Mouse (Mus musculus): ENCODE data around the gene Pnrc1.

Gene Pnrc1

DNA sequence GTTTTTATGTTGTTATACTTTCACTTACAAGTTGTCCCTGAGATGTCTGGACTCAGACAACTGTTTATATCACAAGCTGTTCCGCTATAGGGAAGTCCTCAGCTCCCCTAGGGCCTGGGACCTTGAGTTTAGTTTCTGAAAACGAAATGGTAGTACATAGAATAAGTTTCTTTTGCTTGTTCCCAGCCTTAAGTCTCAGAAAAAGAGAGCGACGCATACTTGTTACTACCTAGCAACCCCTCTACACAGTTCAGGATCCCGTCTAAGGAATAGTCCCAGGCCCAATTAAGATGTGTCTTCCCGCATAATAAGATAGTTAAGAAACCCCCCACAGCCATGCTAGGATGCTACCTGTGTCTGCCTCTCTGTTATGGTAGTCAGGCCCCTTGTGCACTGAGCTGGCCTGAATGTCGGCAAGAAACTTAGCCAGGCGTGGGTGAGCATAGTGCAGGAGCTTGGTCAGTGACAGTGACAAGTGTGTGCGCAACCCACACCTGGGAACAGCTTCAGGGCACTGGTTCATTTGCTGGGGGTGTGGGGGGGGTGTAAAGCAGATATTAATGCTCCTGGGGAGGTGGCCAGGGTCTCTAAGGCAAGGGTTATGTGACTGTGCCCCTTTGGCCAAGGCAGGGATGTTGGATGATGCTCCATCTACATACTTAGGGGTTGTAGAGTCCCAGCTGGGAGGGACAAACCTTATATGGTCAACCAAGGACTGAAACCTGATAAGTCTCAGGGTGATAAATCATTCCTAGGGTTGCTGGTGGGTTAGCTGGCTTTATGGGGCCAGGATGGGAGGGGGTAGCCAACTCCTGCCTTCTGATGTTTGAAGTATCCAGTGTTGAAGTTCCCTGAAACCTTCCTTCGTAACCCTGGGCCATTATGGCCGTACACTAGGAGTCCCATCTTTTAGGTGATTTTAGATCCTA lies 19.3 kb downstream of the Pnrc1 start:
- no peak for DNase-seq

GRCm38 (mm10) chr4:33264979-33265726 lies 24.8 kb downstream of the Pnrc1 start:
- DNase-seq = no peak

DNA sequence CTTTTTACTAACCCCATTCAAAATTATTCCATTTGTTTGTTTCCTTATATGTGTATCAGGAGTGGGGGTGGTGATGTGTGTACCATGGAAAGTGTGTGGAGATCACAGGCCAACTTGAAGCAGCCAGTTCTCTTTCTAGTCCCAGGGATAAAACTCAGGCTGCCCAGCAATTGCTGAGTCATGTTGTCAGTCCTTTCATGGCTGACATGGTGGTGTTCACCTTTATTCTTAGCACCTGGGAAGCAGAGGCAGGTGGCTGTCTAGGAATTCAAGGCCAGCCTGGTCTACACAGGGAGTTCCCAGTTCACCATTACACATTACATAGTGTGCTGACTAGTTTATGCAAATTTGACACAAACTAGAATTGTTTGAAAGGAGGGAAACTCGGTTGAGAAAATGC lies 27.1 kb downstream of the Pnrc1 start:
- DNase-seq = no peak

DNA sequence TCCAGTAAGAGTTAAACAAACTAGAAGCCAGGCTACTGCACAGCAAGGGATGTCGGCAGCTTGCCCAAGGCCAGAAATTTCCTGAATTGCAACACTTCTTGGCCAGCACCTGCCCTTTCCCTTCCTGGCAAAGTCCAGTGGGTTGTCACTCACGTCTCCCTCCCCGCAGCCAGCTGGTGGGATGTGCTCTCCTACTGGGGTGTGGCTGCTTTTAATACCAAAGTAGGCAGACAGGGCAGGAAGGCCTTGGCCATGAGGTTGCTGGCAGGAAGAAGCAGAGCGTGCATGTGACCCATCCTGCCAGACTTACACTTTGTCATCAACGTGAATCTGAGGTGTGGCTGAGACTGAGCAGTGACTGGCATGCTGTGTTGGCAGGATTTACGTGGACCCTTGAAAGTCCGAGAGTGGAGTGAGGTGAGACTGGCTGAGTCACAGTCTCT lies 28.6 kb downstream of the Pnrc1 start:
- peak; percentile 86 for DNase-seq

- DNase-seq = no peak
Measured at GRCm38 (mm10) chr4:33260311-33260710, 29.7 kb downstream of the Pnrc1 start.

DNA sequence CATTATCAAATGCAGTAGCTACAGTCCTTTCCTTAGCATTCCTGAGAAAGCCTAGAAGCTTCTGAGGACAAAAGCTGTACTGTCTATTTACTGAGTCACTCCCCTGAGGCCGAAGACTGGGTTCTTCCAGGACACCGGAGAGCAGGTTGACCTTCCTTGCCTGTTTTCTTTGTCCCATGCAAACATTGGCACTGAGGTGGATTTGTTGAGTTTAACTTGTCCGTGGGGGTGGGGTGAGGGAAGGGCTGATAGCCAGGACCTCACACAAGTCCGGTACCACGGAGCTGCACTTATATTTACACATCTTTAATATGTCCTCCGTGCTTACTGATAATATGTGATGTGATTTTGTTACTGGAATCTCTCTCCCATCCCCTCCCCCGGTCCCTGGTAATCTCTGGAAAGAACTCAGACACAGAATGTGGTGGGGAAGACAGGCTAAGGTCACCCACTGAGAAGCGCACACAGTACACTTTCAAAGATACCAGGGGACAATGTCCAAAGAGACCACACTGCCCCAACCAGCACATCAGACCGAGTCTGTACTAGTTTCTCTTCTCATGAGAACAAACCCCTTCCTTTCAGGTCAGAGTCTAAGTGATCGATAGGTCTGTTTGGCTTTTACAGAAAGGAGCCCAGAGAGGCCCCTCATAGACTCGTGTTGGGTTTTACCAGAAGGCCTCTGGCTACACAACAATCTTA lies 32.5 kb downstream of the Pnrc1 start:
- DNase-seq = no peak

DNA sequence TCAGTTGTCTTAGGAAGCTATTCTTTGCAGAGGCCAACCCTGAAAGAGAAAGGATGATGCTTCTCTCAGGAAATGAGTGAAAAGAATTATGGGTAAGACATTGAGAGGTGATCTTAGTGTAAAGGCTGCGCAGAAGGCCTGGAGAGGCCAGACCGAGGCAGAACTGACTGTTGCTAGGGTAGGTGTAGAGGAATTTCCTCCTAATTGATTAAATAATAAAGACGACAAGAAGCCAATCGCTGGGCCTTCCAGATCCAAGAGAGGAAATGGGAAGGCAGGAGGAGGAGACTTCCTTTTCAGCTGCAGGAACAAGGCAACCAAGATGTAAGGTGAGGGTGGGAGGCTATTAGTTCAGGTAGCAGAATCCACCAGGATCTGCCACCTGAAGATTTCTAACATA lies 35.3 kb downstream of the Pnrc1 start:
- no peak for DNase-seq

DNA sequence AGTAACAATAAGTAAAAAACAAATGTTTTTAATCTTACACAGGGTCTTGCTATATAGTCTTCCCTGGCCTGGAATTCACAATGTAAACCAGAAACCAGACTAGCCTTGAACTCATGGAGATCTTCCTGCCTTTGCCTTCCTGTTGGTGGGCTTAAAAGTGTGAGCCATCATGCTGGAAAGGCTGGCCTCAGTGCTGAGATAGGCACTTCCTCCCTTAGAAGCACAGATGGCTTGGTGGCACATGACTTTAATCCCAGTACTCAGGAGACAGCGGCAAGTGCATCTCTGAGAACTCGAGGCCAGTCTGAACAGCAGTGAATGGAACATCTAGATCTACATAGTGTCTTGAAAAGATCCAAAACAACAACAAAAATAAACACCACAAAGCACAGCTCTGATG lies 39.1 kb downstream of the Pnrc1 start:
- DNase-seq = no peak

DNA sequence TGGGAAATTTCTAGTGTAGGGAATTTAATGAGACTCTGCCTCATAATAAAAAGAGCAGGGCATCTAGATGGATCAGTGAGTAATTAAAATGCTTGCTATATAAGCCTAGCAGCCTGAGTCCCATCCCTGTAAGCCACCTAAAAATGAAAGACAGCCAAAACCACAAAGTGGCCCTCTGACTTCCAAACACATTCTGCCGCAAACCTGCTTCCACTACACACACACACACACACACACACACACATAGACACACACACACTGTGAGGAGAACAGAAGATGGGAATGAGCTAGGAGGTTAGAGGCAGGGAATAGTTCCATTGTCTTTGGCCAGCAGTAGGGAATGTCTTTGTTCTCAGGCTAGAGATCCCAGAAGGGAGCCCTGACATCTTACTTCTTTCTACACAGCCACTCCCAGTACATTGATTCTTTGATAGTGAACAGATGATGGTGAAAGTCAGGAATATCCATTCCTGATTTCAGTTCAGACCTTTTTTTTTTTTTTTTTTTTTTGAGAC lies 40.2 kb downstream of the Pnrc1 start:
- DNase-seq = no peak

- peak; percentile 40 for DNase-seq
Measured at GRCm38 (mm10) chr4:33248915-33249314, 41.0 kb downstream of the Pnrc1 start.

DNA sequence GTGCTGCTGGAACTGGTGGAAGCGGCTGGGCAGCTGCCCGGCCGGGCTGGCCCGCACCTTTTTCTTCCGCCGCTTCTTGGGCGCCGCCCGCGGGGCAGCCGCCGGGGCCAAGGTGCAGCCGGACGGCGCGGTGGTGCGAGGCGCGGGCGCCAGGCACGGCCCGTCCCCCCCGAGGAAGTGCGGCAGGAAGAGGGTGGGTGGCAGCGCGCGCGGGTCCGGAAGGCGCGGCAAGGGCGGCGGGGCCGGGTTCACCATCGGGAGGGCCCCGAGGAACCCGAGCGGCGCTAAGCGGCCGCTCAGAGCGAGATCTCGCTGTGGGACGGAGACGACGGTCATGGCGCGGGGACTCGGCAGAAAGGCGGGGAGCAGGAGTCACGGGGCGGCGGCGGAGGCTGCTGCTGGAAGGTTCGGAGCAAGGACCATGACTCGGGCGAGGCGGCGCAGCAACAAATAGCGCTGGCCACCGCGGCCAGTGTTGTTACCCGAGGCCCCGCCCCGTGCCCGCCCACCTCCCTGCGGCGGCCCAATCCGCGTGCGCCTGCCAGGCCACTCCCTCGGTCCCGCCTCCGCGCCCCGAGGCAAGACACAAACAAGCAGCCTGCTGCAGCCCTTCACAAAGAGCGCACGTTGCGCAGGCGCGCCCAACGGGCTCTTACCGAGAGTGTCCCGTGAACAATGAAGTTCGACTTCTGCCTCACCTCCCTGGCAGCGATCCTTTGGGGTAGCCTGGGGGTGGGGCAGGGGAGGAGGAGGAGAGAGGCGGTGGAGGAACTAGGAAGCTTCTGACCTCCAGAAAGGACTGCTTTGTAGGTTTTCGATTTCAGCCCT lies 41.7 kb downstream of the Pnrc1 start:
- DNase-seq = peak; percentile 99

DNA sequence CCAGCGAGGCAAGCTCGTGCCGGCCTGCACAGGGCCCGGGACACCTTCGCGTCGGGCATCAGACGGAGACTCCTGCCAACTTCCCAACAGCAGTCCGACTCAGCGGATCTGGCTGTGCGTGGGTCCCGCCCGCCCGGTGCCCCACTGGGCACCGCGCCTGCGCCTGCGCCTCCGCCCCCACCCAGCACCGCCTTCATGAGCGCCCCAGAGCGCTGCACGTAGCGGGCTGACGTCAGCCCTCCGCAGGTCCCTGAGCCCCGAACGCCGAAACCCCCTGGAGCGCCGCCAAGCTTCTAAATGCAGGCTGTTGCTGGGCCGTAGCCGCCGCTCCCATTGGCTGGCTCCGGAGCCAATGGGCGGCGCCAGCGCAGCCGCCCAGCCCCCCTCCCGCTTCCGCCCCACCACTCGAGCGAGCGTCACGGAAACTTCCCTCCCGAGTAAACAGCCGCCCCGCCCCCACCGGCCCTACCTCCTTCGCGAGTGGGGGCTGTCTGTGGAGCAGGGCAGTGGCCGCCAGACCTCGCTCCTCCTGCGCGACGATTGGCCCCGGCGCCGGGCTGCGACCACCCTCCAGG lies 42.4 kb downstream of the Pnrc1 start:
- peak; percentile 98 for DNase-seq

- DNase-seq = no peak
Measured at GRCm38 (mm10) chr4:33245853-33246395, 44.0 kb downstream of the Pnrc1 start.

GRCm38 (mm10) chr4:33243921-33244320 lies 46.0 kb downstream of the Pnrc1 start:
- DNase-seq = no peak

GRCm38 (mm10) chr4:33243016-33243758 lies 46.8 kb downstream of the Pnrc1 start:
- DNase-seq = no peak

DNA sequence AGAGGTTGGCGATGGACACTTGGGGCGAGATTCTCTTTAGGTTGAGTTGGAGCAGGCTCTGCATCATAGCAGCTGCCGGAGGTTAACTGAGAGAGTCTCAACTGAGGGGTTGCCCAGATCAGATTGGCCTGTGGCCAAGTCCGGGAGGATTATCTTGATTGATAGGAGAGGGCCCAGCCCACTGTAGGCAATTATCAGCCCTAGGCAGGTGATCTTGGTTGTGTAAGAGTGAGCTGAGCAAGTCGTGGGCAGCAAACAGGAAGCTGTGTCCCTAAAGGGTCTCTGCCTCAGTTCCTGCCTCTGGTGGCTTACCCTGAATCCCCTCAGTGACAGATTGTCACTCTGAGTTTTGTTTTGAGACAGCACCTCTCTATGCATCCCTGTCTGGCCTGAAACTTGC lies 47.4 kb downstream of the Pnrc1 start:
- no peak for DNase-seq

- DNase-seq = no peak
Measured at GRCm38 (mm10) chr4:33230881-33231280, 59.1 kb downstream of the Pnrc1 start.

DNA sequence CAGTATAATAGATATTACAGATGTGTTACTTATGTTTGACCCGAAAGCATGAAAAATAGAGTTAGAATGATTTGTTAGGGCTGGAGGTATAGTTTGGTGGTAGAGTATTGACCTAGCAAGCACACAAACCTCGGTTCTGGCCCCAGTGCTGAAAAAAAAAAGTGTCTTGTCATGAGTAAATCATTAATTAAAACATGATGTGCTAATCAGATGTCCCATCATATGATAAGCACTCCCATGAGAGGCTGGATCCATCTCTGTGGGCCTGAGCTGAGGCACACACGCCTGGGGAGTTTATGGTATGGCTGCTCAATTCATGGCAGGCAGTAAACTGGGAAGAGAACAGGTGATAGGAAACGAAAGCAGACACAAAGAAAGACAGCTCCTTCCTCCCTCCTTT lies 60.3 kb downstream of the Pnrc1 start:
- no peak for DNase-seq

GRCm38 (mm10) chr4:33227164-33227563 lies 62.8 kb downstream of the Pnrc1 start:
- no peak for DNase-seq

DNA sequence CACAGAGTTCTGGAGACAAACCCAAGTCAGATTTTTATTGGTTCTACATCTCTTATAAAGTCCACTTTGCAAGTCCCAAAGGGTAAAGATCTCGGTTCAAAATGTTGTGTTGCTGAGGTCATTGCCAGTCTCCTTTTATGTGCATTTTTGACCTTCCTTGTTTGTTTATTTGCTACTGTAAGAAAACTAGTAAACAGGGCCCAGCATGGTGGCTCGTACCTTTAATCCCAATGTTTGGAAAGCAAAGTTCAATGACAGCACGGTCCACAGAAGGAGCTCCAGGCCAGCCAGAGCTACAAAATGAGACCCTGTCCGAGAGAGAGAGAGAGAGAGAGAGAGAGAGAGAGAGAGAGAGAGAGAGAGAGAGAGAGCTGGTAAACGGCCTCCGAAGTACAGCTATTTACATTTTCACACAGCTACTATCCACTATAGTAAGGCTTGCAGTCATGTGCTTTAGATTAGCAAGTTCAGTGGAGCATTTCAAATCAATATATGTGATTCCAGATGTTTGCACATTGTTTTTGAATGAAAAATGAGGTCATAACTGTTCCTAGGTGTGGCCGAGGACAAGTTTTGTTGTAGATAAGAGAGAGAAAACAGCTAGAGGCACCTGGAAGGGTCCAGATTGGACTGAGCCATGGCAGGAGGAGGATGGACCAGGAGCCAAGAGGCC lies 65.8 kb downstream of the Pnrc1 start:
- no peak for DNase-seq

Measured in cerebellum, adult 9-11 months (tissue).